Mouse (Mus musculus): ENCODE data around the gene Rbms2. TPM values are rescaled to one million over a fixed set of nuclear protein-coding genes. Genes with fewer than 3 reads are reported as not detected.

The Rbms2 gene
- polyA plus RNA-seq (2017; shearing (Covaris generic)): 10 to 100 TPM; 28.7 to 30.5 TPM

DNA sequence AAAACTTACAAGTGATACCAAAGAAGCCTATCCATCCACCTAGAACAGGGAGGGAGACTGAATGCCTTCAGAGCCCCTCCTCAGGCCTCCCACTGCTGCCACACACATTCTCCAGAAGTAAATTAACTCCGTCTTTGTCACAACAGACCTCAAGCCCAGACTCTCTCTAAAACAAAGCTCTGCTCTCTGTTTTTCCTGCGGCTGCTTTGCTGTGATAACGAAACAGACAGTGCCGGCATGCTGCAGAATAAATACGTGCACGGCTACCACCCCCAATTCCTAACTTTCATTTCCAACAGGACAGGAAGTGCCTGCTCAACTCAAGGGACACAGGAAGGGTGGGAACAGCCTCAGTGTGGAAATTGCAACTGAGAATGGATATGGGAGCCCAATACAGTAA is at the start of gene Rbms2:
Gene Rbms2, minus strand, starts transcription at position 309 of the 400 bp plus-strand sequence.

GRCm38 (mm10) chr10:128225538-128225937 is 45.4 kb upstream of the Rbms2 start, which contains the start of gene Mip:
Gene Mip (plus strand): TSS chr10:128225838.

GRCm38 (mm10) chr10:128211390-128212108 is 31.5 kb upstream of the Rbms2 start, which contains the start of gene Spryd4:
Gene Spryd4 (minus strand): TSS chr10:128211807.

GRCm38 (mm10) chr10:128194024-128194550 is 14.0 kb upstream of the Rbms2 start, which contains the start of gene Gls2:
Gene Gls2 (plus strand): TSS chr10:128194457.

GRCm38 (mm10) chr10:128091564-128092505 is 88.3 kb downstream of the Rbms2 start, which contains the start of gene Baz2a:
Gene Baz2a (plus strand): TSS chr10:128091577.

DNA sequence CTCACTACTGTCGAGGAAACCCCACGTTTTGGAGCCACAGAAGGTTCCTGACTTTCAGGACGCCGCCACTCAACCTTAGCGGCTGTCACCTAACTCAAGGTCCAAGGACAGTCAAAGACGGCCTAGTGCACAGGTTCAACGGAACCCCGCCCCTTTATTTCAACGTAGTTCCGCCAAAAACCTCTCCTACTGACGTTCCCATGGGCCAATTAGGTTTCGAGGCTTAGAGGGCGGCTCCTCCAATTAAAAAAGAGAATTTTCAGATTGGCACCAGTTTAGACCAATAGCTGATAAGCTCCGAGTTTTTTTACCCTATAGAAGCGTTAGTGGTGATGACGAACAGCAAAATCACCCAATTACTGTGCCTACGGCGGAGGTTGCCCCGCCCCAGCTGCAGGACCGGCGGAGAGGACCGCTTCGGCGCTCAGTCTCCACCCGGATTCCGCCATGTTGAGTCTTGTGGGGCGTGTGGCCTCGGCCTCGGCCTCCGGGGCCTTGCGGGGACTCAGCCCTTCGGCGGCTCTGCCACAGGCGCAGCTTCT is 97.1 kb downstream of the Rbms2 start, which contains the start of gene Atp5b:
Gene Atp5b, plus strand, starts transcription at position 394 of the 542 bp plus-strand sequence.

Other genes with a start within 250 kb of the Rbms2 start
- gene Hsd17b6, start 172.7 kb downstream of the Rbms2 start, polyA plus RNA-seq (2017; shearing (Covaris generic)): not detected
- 10 to 100 TPM; 15.8 to 19.5 TPM for gene Prim1, start 165.1 kb downstream of the Rbms2 start, polyA plus RNA-seq (2017; shearing (Covaris generic))
- gene Naca, start 144.7 kb downstream of the Rbms2 start, polyA plus RNA-seq (2017; shearing (Covaris generic)): 100 to 1,000 TPM; 440 to 504 TPM
- 100 to 1,000 TPM; 128 to 151 TPM for gene Ptges3, start 121.3 kb downstream of the Rbms2 start, polyA plus RNA-seq (2017; shearing (Covaris generic))
- 1,000 to 10,000 TPM; 1,050 to 1,147 TPM for gene Atp5b, start 97.0 kb downstream of the Rbms2 start, polyA plus RNA-seq (2017; shearing (Covaris generic))
- gene Baz2a, start 88.7 kb downstream of the Rbms2 start, polyA plus RNA-seq (2017; shearing (Covaris generic)): 10 to 100 TPM; 54.8 to 63.6 TPM
- gene Gls2, start 14.2 kb upstream of the Rbms2 start, polyA plus RNA-seq (2017; shearing (Covaris generic)): under 1 TPM; 0.52 to 0.61 TPM
- gene Spryd4, start 31.5 kb upstream of the Rbms2 start, polyA plus RNA-seq (2017; shearing (Covaris generic)): 10 to 100 TPM; 14.3 to 22.4 TPM
- under 1 TPM in 1 of 2 experiments, not detected in 1; 0.18 TPM for gene Mip, start 45.5 kb upstream of the Rbms2 start, polyA plus RNA-seq (2017; shearing (Covaris generic))
- 10 to 100 TPM; 19.0 to 23.0 TPM for gene Timeless, start 51.8 kb upstream of the Rbms2 start, polyA plus RNA-seq (2017; shearing (Covaris generic))
- not detected for gene Apon, start 73.8 kb upstream of the Rbms2 start, polyA plus RNA-seq (2017; shearing (Covaris generic))
- gene Apof, start 88.4 kb upstream of the Rbms2 start, polyA plus RNA-seq (2017; shearing (Covaris generic)): not detected
- 10 to 100 TPM; 66.3 to 70.6 TPM for gene Stat2, start 90.3 kb upstream of the Rbms2 start, polyA plus RNA-seq (2017; shearing (Covaris generic))
- under 1 TPM in 1 of 2 experiments, not detected in 1; 0.54 TPM for gene Il23a, start 118.5 kb upstream of the Rbms2 start, polyA plus RNA-seq (2017; shearing (Covaris generic))
- 10 to 100 TPM; 39.5 to 50.2 TPM for gene Pan2, start 123.0 kb upstream of the Rbms2 start, polyA plus RNA-seq (2017; shearing (Covaris generic))
- 100 to 1,000 TPM in 1 of 2 experiments, 10 to 100 TPM in 1; 89.0 to 132 TPM for gene Cnpy2, start 142.2 kb upstream of the Rbms2 start, polyA plus RNA-seq (2017; shearing (Covaris generic))
- 100 to 1,000 TPM; 153 to 176 TPM for gene Cs, start 157.4 kb upstream of the Rbms2 start, polyA plus RNA-seq (2017; shearing (Covaris generic))
- gene Coq10a, start 188.7 kb upstream of the Rbms2 start, polyA plus RNA-seq (2017; shearing (Covaris generic)): 10 to 100 TPM; 26.8 to 30.6 TPM
- 1 to 10 TPM; 6.3 to 6.5 TPM for gene Ankrd52, start 196.8 kb upstream of the Rbms2 start, polyA plus RNA-seq (2017; shearing (Covaris generic))
- gene Slc39a5, start 220.9 kb upstream of the Rbms2 start, polyA plus RNA-seq (2017; shearing (Covaris generic)): not detected
- gene Nabp2, start 231.2 kb upstream of the Rbms2 start, polyA plus RNA-seq (2017; shearing (Covaris generic)): 100 to 1,000 TPM; 116 to 123 TPM
- gene Rnf41, start 231.4 kb upstream of the Rbms2 start, polyA plus RNA-seq (2017; shearing (Covaris generic)): 10 to 100 TPM; 37.5 to 41.8 TPM

All from inflammation-experienced regulatory T-cells (primary cell).